Mouse (Mus musculus) brown adipose tissue, adult 24 weeks (tissue): Measurements from ENCODE around the gene Atrip. TPM values are rescaled to one million over a fixed set of nuclear protein-coding genes. Genes with fewer than 3 reads are reported as not detected.
A peak's percentile ranks its signal among the peaks of the same experiment; 100 is the strongest.

Experiments
- H3K27ac ChIP-seq: fragments of 200-500 bp; replicated peaks from 2 replicates; pipeline ENCODE4 v1.5.1; 2012; ENCODE audit warnings: low read depth, mild to moderate bottlenecking, low read length
- H3K4me1 ChIP-seq: fragments of 200-500 bp; 2 replicates; pipeline ENCODE4 v1.6.1; 2012; ENCODE audit warnings: low read length, mixed read lengths; ENCODE audit not compliant: control insufficient read depth, insufficient read depth, insufficient read length
- H3K4me3 ChIP-seq: fragments of 200-500 bp; 2 replicates; pipeline ENCODE4 v1.5.1; 2012; ENCODE audit warnings: low read depth, mild to moderate bottlenecking, low read length, moderate library complexity; ENCODE audit not compliant: insufficient read depth
- polyA plus RNA-seq: library from polyadenylated mRNA; stranded (reverse); fragments of >200 nt; gene quantifications from 2 replicates; pipeline ENCODE4 v1.2.4, GENCODE M21; 2012; ENCODE audit not compliant: missing spikeins, insufficient read depth, insufficient read length

Atrip gene
- 3.6 and 4.8 TPM in 2 replicates for polyA plus RNA-seq

DNA sequence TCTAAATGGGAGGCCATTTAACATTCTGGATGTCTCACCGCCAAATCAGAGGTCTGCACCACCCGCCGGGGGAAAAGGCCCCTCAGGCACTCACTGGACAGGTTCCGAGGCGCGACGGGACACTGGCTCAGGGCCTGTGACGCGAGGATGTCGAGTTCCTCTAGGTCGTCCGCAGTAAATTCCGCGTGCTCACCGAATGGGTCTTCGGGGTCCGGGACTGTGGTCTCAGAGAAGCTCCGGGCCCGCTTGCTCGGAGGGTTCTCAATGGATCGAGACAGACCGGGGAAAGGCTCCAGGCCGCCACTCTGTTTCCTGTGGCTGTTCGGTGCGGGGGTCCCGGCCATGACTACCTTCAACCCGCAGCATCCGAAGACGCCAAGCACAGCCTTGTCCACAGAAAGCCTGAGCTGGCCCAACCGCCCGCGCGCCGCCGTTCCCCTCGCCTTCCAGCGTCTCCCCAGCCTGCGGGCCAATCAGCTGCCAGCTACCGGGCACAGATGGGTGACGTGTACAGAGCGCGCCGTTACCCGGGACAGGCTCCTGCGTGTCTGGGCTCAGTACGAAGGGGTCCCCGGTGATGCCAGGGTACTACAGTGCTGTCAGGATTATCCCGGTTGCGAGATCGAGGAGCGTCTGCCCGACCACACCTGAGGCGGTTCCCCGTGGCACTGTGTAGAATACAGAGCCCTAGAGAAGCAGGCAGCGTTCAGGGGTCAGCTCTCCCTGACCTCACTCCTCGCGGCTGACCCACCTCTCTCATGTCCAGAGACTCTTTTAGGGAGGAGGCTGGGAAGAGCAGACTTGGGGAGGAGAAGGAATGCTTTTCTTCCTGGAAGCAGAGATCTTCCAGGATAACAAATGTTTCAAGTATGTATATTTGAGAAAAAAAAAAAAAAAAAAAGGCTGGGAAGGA, at the start of gene Atrip:
TSS of gene Atrip (minus strand) at position 464 of the 913 bp plus-strand sequence.
- H3K4me3 ChIP-seq, result peak within 1 kb of the TSS; percentile 90
- peaks cover 2% of the 10 kb centered on the region; the same call in 1 of the 2 replicates for H3K4me1 ChIP-seq
- H3K27ac ChIP-seq, result peak within 1 kb of the TSS; percentile 66

DNA sequence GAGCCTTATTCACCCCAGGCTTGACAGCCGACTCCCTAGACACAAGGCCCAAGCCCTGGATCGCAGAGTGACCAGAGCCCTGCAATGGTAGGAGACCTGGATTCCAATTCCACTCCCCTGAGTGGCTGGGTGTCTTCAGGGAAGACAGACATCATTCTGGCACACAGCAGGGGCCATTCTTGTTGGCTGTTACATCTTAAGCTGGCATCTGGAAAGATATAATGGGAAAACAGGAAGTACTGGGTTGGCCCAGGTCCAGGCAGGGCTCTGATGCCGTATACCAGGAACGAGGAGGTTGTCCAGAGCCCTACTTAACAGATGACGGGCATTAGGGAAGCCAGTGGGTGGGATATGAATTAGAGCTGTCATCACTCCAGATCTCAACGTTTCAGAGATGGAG, 49.3 kb upstream of the Atrip start:
- Histone ChIP-seq H3K27ac (no peak overlapping the region), H3K4me3 (no peak overlapping the region), H3K4me1 (0 out of 2 replicates have a peak, but pooled peaks cover 2% of the 10 kb centered on the region)

DNA sequence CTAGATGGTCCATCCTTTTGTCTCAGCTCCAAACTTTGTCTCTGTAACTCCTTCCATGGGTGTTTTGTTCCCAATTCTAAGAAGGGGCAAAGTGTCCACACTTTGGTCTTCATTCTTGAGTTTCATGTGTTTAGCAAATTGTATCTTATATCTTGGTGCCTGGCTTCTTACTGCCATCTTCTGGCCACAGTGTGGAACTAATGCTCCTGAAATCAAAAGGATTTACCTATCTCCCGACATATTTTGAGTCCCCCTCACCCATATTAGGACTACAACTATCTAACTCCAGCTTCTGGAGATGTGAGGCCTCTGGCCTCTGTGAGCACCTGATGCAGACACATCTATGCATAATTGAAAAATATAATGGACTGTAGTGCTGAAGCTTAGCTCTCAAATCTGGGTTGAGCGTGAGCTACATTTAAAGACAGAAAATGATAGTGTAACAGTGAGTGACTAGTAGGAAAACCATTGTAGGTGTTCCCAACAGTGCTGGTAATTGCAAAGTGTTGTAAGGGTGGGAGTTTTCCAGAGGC, 48.7 kb upstream of the Atrip start:
- Histone ChIP-seq H3K4me1 (0 out of 2 replicates have a peak, but pooled peaks cover 2% of the 10 kb centered on the region), H3K27ac (no peak overlapping the region), H3K4me3 (no peak overlapping the region)

DNA sequence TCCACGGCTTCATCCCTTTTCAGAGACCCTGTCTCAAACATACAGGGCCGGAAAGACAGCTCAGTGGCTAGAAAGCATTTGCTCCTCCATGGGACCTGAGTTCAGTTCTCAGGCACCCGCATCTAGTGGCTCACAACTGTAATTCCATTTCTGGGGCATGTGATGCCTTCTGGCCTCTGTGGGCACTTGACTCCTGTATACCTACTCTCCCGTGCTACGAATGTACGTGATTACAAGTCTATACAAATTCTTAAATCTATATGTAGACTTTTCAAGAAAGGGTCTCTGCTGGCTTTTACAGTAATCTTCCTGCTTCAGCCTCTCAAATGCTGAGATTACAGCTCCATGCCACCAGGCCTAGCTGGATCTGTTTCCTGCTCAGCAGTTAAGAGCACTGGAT, 47.0 kb upstream of the Atrip start:
- H3K4me3 ChIP-seq, result no peak overlapping the region
- peaks cover 2% of the 10 kb centered on the region; the same call in 1 of the 2 replicates for H3K4me1 ChIP-seq

DNA sequence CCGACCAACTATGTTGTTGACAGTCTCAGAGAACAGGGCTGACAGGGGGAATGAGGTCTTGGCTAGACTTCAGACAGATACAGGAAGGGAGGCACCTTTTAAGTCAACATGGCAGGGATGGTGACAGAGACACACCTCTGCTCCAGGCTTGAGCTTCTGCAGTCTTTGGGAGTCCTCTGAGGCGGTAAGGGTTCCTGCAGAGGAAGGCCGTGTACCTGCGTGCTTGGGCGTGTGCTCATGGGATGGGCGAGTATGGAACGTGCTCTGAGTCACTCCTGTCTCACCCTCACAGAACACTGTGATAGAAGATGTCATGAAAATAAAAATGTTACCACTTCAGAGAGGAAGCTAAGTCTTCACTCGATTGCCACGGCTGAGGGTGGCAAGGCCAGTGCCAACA, 45.6 kb upstream of the Atrip start:
- Histone ChIP-seq H3K4me3 (no peak overlapping the region), H3K27ac (no peak overlapping the region), H3K4me1 (peaks cover 2% of the 10 kb centered on the region; the same call in 1 of the 2 replicates)

More for the DNA sequence above, 47.0 kb upstream of the Atrip start:
- H3K27ac ChIP-seq, result no peak overlapping the region

DNA sequence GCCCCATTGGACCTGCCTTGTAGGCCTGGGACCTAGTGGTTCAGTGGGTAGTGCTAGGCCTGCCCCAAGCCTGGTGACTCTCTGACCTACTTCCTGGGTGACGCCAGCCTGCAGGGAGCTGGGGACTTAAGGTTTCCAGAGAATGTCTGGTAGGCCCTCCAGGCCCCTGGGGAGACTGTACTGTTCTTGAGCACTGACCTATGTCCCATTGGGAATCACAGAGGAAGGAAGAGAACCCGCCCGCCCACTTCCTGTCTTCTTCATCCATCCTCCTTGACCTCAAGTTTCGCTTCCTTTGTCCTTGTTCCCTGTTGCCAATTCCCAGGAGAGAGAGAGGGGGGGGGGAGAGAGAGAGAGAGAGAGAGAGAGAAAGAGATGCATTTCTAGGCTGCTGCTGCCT, 44.2 kb upstream of the Atrip start:
- Histone ChIP-seq H3K27ac (peak overlapping the region; percentile 16), H3K4me3 (no peak overlapping the region)

DNA sequence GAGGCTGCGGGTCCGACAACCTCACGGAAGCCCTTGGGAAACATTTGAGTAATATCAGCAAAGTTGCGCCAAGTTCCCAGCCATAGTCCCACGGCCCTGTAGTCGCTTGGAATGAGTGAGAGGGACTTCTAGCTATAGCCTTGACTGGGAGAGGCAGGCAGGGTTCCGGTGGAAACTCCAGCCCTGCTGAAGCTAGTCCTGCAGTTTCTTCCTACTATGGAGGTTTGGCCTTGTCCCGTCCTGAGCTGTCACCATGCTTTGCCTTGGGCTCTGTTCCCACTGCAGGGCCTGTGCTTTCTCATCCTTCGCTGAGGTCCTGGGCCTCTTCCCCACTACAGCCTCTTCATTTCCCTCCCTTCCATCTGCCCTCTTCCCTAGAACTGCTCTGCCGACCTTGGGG, 42.3 kb upstream of the Atrip start:
- Histone ChIP-seq H3K27ac (no peak overlapping the region), H3K4me1 (peaks cover 2% of the 10 kb centered on the region; the same call in 1 of the 2 replicates), H3K4me3 (no peak overlapping the region)

More for the DNA sequence above, 44.2 kb upstream of the Atrip start:
- H3K4me1 ChIP-seq, result peaks cover 2% of the 10 kb centered on the region; the same call in 1 of the 2 replicates

DNA sequence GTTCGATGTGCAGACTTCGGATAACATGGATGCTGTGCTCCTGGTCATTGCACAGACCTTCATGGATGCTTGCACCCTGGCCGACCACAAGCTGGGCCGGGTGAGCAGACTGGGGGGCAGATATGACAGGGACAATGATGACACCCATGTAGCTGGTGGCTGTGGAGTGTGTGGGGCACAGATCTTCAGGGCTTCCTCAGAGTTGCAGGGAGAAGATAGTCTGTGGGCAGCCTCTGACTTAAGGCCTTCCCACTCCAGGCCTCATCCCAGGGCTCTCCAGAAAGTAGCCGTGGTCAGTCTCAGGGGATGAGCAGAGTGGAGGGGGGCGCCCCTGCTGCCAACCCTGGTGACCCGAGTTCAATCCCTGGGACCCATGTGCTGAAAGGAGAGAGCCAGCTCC, 40.9 kb upstream of the Atrip start:
- H3K4me1 ChIP-seq, result peaks cover 2% of the 10 kb centered on the region; the same call in 1 of the 2 replicates
- H3K27ac ChIP-seq, result no peak overlapping the region
- H3K4me3 ChIP-seq, result no peak overlapping the region

DNA sequence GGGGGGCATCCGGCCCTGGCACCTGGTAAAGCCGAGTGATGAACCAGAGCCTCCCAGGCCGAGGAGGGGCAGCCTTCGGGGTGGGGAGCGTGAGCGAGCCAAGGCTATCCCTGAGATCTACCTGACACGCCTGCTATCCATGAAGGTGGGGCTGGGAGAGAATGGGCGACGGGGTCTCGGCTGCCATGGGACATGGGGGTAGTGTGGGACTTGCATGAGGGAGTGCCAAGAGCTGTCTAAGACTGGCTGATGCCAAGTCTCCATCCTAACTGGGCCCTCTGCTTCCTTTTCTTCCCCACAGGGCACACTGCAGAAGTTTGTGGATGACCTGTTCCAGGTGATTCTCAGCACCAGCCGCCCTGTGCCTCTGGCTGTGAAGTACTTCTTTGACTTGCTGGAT, 40.4 kb upstream of the Atrip start:
- Histone ChIP-seq H3K27ac (no peak overlapping the region), H3K4me3 (no peak overlapping the region), H3K4me1 (peaks cover 2% of the 10 kb centered on the region; the same call in 1 of the 2 replicates)

DNA sequence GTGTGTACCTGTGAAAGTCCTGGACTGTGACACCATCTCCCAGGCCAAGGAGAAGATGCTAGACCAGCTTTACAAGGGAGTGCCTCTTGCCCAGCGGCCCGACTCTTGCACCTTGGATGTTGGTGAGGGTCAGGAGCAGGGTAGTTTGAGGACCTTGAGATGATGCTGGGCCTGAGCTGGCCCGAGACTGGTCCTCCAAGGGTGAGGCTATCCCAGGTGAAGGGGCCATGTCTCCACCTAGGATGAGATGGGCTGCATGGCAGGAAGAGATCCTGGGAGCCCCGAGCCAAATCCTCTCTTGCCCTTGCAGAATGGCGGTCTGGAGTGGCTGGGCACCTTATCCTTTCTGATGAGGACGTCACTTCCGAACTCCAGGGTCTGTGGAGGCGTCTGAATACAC, 39.4 kb upstream of the Atrip start:
- Histone ChIP-seq H3K4me1 (no peaks in the 10 kb centered on the region; the same call in 1 of the 2 replicates), H3K27ac (no peak overlapping the region), H3K4me3 (no peak overlapping the region)

DNA sequence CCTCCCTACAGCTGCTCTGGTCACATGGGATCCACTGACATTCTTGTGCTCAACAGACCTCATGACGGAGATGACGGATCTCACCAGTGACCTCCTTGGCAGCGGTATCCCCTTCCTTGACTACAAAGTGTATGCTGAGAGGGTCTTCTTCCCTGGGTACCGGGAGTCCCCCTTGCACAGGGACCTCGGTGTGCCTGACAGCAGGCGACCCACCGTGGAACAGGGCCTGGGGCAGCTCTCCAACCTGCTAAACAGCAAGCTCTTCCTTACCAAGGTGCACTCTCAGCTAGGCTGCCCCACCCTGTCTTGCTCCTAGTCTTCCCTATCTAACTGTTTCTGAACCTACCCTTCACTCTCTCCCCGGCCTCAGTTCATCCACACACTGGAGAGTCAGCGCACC, 37.7 kb upstream of the Atrip start:
- H3K4me1 ChIP-seq, result no peaks in the 10 kb centered on the region
- no peak overlapping the region for H3K4me3 ChIP-seq
- H3K27ac ChIP-seq, result no peak overlapping the region

DNA sequence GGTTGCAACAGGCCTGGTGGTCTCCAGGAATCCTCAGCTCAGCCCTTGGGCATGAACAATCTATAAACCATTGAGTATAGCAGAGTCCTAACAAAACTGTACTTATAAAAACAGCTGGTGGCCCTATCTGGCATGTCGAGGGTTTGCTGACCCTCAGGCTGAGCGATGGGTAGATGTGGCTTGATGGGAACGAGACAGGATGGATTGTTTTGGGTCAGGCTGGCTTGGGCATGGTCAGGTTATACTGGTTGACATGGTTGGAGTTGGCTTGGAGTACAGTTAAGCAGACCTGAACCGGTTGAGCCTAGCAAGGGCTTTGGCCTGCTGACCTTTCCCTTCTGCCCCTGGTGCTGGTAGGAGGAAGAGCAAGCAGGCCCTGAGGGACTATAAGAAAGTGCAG, 37.2 kb upstream of the Atrip start:
- H3K4me1 ChIP-seq, result no peaks in the 10 kb centered on the region
- H3K4me3 ChIP-seq, result no peak overlapping the region
- H3K27ac ChIP-seq, result no peak overlapping the region

DNA sequence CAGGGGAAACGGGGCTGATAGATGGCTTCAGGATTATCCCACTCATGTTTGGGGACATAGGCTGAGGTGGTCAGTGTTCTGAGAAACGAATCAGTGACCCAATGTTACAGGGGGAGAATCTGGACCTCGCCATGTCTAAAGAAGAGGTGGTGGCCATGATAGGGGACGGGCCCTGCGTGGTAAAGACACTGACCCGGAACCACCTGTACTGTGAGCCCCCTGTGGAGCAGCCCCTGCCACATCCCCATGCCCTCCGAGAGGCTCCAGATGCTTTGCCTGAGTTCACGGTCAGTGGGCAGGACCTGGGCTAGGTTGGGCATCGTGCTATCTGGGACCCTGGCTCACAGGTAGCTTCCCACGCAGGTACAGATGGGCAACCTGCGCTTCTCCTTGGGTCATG, 36.3 kb upstream of the Atrip start:
- Histone ChIP-seq H3K4me1 (no peaks in the 10 kb centered on the region), H3K4me3 (no peak overlapping the region), H3K27ac (no peak overlapping the region)

DNA sequence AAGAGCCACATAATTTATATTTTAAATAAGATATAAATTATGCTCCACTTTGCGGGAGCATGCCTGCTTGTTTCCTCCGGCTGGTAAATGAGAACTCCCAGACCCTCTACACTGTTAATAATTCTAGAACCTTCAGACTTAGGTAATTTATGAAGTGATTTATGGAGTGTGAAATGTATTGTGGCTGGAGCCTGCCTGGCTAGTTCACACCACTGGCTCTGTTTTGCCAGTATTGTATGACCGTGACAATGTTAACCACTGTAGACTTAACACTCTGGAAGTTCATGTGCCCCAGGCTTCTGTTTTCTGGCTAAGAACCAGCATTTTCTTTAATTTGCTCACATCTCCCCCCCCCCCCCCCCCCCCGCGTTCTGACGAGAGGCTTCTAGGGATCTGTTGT, 33.4 kb upstream of the Atrip start:
- H3K4me3 ChIP-seq, result no peak overlapping the region

DNA sequence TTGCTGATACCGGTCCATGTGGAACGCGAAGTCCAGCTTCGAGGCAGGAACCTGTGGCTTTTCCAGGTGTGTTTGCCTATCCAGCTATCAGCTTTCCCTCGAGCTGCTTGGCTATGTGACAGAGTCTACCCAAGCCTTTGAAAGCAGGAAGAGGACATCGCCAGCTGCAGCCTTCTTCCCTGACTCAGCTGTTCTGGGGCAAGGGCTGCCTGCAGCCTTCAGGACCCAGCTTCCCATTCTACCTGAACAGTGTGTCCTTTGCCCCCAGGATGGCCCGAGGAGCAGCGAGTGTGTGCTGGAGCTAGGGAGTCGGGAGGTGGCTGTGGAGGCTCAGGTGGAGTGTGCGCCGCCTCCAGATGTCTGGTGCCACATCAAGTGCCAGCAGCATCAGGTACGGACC, 31.7 kb upstream of the Atrip start:
- Histone ChIP-seq H3K4me1 (no peaks in the 10 kb centered on the region), H3K4me3 (no peak overlapping the region), H3K27ac (no peak overlapping the region)

More for the DNA sequence above, 33.4 kb upstream of the Atrip start:
- Histone ChIP-seq H3K4me1 (no peaks in the 10 kb centered on the region), H3K27ac (no peak overlapping the region)
